Mouse (Mus musculus) limb, embryonic 15.5 days (tissue): ENCODE results near the gene Nup153. TPM values are rescaled to one million over a fixed set of nuclear protein-coding genes. Genes with fewer than 3 reads are reported as not detected.
A peak's percentile ranks its signal among the peaks of the same experiment; 100 is the strongest.

Experiments used
- ATAC-seq: fragments of 200-750 bp; cut with Nextera tagmentation; 2 replicates; pipeline ENCODE4 v1.8.0; 2017; ENCODE audit warnings: low read depth, moderate TSS enrichment; ENCODE audit not compliant: insufficient number of reproducible peaks, low FRiP score, low TSS enrichment
- H3K27ac ChIP-seq: fragments of 300-500 bp; sonication (generic); 2 replicates; pipeline ENCODE4 v1.5.1; 2015; ENCODE audit warnings: moderate library complexity, mild to moderate bottlenecking, inconsistent platforms
- H3K27me3 ChIP-seq: fragments of 300-500 bp; sonication (generic); 2 replicates; pipeline ENCODE4 v1.6.1; 2015; ENCODE audit warnings: inconsistent platforms
- H3K36me3 ChIP-seq: fragments of 300-500 bp; sonication (generic); 2 replicates; pipeline ENCODE4 v1.6.1; 2015; ENCODE audit warnings: inconsistent platforms
- H3K4me1 ChIP-seq: fragments of 300-500 bp; sonication (generic); 2 replicates; pipeline ENCODE4 v1.6.1; 2015; ENCODE audit warnings: inconsistent platforms
- H3K4me2 ChIP-seq: fragments of 300-500 bp; sonication (generic); 2 replicates; pipeline ENCODE4 v1.6.1; 2015; ENCODE audit warnings: mild to moderate bottlenecking, inconsistent platforms
- H3K4me3 ChIP-seq: fragments of 300-500 bp; sonication (generic); 2 replicates; pipeline ENCODE4 v1.5.1; 2015; ENCODE audit warnings: mild to moderate bottlenecking, inconsistent platforms
- H3K9ac ChIP-seq: fragments of 300-500 bp; sonication (generic); 2 replicates; pipeline ENCODE4 v1.6.1; 2015; ENCODE audit warnings: inconsistent platforms
- H3K9me3 ChIP-seq: fragments of 300-500 bp; sonication (generic); 2 replicates; pipeline ENCODE4 v1.6.1; 2016; ENCODE audit warnings: inconsistent platforms
- WGBS: fragments of 180-500 bp; shearing (Covaris S2); methylation state at CpG from one replicate; pipeline ENCODE4 v1.1.7; 2015; 5-methylcytosine and 5-hydroxymethylcytosine counted together
- polyA plus RNA-seq: library from polyadenylated mRNA; unstranded; fragments of >200 nt; fragmentation: Nextera tagmentation; extraction: Ambion mirVana; gene quantifications from 2 replicates; pipeline ENCODE4 v1.2.1, GENCODE M21; 2015

Gene Nup153
- polyA plus RNA-seq, 1 experiment from 2014 or later = 19.4 TPM

GRCm38 (mm10) chr13:46695932-46696331, 31.8 kb downstream of the Nup153 start:
- 94% methylated on average over 1 of the region's 1 CpGs for WGBS
- Histone ChIP-seq H3K9ac (no peak overlapping the region), H3K27me3 (no peaks in the 10 kb centered on the region), H3K4me2 (no peak overlapping the region), H3K27ac (no peak overlapping the region), H3K4me3 (no peak overlapping the region), H3K9me3 (no peaks in the 10 kb centered on the region), H3K4me1 (no peaks in the 10 kb centered on the region), H3K36me3 (peaks cover 39% of the 10 kb centered on the region)
- ATAC-seq = no peak

- no peak for ATAC-seq
- no peak overlapping the region for H3K4me2 ChIP-seq
Measured at GRCm38 (mm10) chr13:46695296-46695908, 32.3 kb downstream of the Nup153 start.

GRCm38 (mm10) chr13:46690559-46691241, 37.0 kb downstream of the Nup153 start:
- Histone ChIP-seq H3K36me3 (peaks cover 40% of the 10 kb centered on the region), H3K27ac (no peak overlapping the region), H3K4me2 (no peak overlapping the region), H3K4me3 (no peak overlapping the region), H3K27me3 (no peaks in the 10 kb centered on the region), H3K9me3 (no peaks in the 10 kb centered on the region), H3K4me1 (no peaks in the 10 kb centered on the region), H3K9ac (no peak overlapping the region)
- 79% methylated on average over 4 of the region's 4 CpGs for WGBS
- ATAC-seq = no peak

More at GRCm38 (mm10) chr13:46695296-46695908, 32.3 kb downstream of the Nup153 start:
- Histone ChIP-seq H3K4me3 (no peak overlapping the region), H3K9me3 (no peaks in the 10 kb centered on the region), H3K4me1 (no peaks in the 10 kb centered on the region), H3K27me3 (no peaks in the 10 kb centered on the region), H3K9ac (no peak overlapping the region), H3K36me3 (peaks cover 37% of the 10 kb centered on the region), H3K27ac (no peak overlapping the region)
- WGBS = 85% methylated on average over 1 of the region's 1 CpGs

- Histone ChIP-seq H3K4me1 (no peaks in the 10 kb centered on the region), H3K27ac (no peak overlapping the region), H3K4me3 (no peak overlapping the region), H3K36me3 (peaks cover 51% of the 10 kb centered on the region), H3K9ac (no peak overlapping the region), H3K9me3 (no peaks in the 10 kb centered on the region), H3K4me2 (no peak overlapping the region), H3K27me3 (no peaks in the 10 kb centered on the region)
- WGBS = 94% methylated on average over 1 of the region's 1 CpGs
- no peak for ATAC-seq
Measured at GRCm38 (mm10) chr13:46683370-46683769, 44.4 kb downstream of the Nup153 start.

- no peaks in the 10 kb centered on the region for H3K4me1 ChIP-seq
- no peak overlapping the region for H3K4me3 ChIP-seq
- no peak overlapping the region for H3K27ac ChIP-seq
- H3K4me2 ChIP-seq = no peak overlapping the region
- no peaks in the 10 kb centered on the region for H3K27me3 ChIP-seq
- WGBS = 83% methylated on average over 2 of the region's 2 CpGs
- no peak overlapping the region for H3K9ac ChIP-seq
- no peaks in the 10 kb centered on the region for H3K9me3 ChIP-seq
- no peak for ATAC-seq
- H3K36me3 ChIP-seq = peaks cover 56% of the 10 kb centered on the region
Measured at GRCm38 (mm10) chr13:46682921-46683320, 44.8 kb downstream of the Nup153 start.

- Histone ChIP-seq H3K4me3 (no peak overlapping the region), H3K4me2 (no peak overlapping the region), H3K36me3 (peaks cover 60% of the 10 kb centered on the region), H3K27me3 (no peaks in the 10 kb centered on the region), H3K9ac (no peak overlapping the region), H3K4me1 (no peaks in the 10 kb centered on the region), H3K9me3 (no peaks in the 10 kb centered on the region), H3K27ac (no peak overlapping the region)
- ATAC-seq = no peak
- 84% methylated on average over 4 of the region's 4 CpGs for WGBS
Measured at GRCm38 (mm10) chr13:46677721-46678120, 50.0 kb downstream of the Nup153 start.

- ATAC-seq = no peak
- 73% methylated on average over 2 of the region's 2 CpGs for WGBS
- no peak overlapping the region for H3K9ac ChIP-seq
- no peaks in the 10 kb centered on the region for H3K9me3 ChIP-seq
- H3K27me3 ChIP-seq = no peaks in the 10 kb centered on the region
- no peak overlapping the region for H3K4me3 ChIP-seq
- peaks cover 55% of the 10 kb centered on the region for H3K36me3 ChIP-seq
- H3K4me2 ChIP-seq = no peak overlapping the region
- H3K27ac ChIP-seq = no peak overlapping the region
- H3K4me1 ChIP-seq = peaks cover 9% of the 10 kb centered on the region
Measured at GRCm38 (mm10) chr13:46674601-46675000, 53.1 kb downstream of the Nup153 start.

GRCm38 (mm10) chr13:46670514-46670913, 57.2 kb downstream of the Nup153 start:
- H3K9ac ChIP-seq = no peak overlapping the region
- H3K4me3 ChIP-seq = peak overlapping the region; percentile 95
- H3K27me3 ChIP-seq = no peaks in the 10 kb centered on the region
- 67% methylated on average over 9 of the region's 9 CpGs for WGBS
- H3K36me3 ChIP-seq = peaks cover 35% of the 10 kb centered on the region
- no peak for ATAC-seq
- H3K27ac ChIP-seq = no peak overlapping the region
- peaks cover 9% of the 10 kb centered on the region for H3K4me1 ChIP-seq
- no peaks in the 10 kb centered on the region for H3K9me3 ChIP-seq
- peak overlapping the region; percentile 76 for H3K4me2 ChIP-seq

GRCm38 (mm10) chr13:46669620-46670271, 58.0 kb downstream of the Nup153 start:
- under 1% methylated on average over 81 of the region's 96 CpGs for WGBS
- H3K4me1 ChIP-seq = peaks cover 9% of the 10 kb centered on the region
- H3K9ac ChIP-seq = peak overlapping the region; percentile 81
- H3K9me3 ChIP-seq = no peaks in the 10 kb centered on the region
- ATAC-seq = peak; percentile 72
- peak overlapping the region; percentile 83 for H3K27ac ChIP-seq
- no peaks in the 10 kb centered on the region for H3K27me3 ChIP-seq
- H3K36me3 ChIP-seq = peaks cover 27% of the 10 kb centered on the region
- peak overlapping the region; percentile 76 for H3K4me2 ChIP-seq
- H3K4me3 ChIP-seq = peak overlapping the region; percentile 95

GRCm38 (mm10) chr13:46669048-46669619, 58.6 kb downstream of the Nup153 start, which contains the start of gene Fam8a1:
Fam8a1 (plus strand) TSS chr13:46669522.
- Histone ChIP-seq H3K4me2 (peak within 1 kb of the TSS; percentile 76), H3K9me3 (no peaks in the 10 kb centered on the region), H3K27ac (peak within 1 kb of the TSS; percentile 83), H3K27me3 (no peaks in the 10 kb centered on the region), H3K9ac (peak within 1 kb of the TSS; percentile 81), H3K36me3 (peaks cover 21% of the 10 kb centered on the region), H3K4me1 (peaks cover 9% of the 10 kb centered on the region), H3K4me3 (peak within 1 kb of the TSS; percentile 95)
- WGBS = 1% methylated on average over 42 of the region's 46 CpGs
- ATAC-seq = peak; percentile 92

- 37% methylated on average over 4 of the region's 4 CpGs for WGBS
Measured at GRCm38 (mm10) chr13:46663461-46663964, 64.2 kb downstream of the Nup153 start.

More at GRCm38 (mm10) chr13:46663461-46663964, 64.2 kb downstream of the Nup153 start:
- Histone ChIP-seq H3K27me3 (no peaks in the 10 kb centered on the region), H3K36me3 (no peaks in the 10 kb centered on the region), H3K4me2 (no peak overlapping the region), H3K27ac (no peak overlapping the region), H3K9me3 (no peaks in the 10 kb centered on the region), H3K9ac (no peak overlapping the region), H3K4me1 (no peaks in the 10 kb centered on the region), H3K4me3 (no peak overlapping the region)
- ATAC-seq = no peak
